Mouse (Mus musculus) neural tube, embryonic 13.5 days (tissue): ENCODE results near the gene Smpd4. TPM values are rescaled to one million over a fixed set of nuclear protein-coding genes. Genes with fewer than 3 reads are reported as not detected.
A peak's percentile ranks its signal among the peaks of the same experiment; 100 is the strongest.
"Not testable (repeated sequence)": the region's sequence is repeated elsewhere in the genome, so short reads cannot be mapped to it uniquely, and the experiment has no call there.

ENCODE experiments used
- ATAC-seq: fragments of 200-750 bp; cut with Nextera tagmentation; 2 replicates; pipeline ENCODE4 v1.8.0; 2017; ENCODE audit warnings: low read depth, mild to moderate bottlenecking, moderate TSS enrichment, moderate library complexity
- H3K27ac ChIP-seq: fragments of 300-500 bp; sonication (generic); replicated peaks from 2 replicates; pipeline ENCODE4 v1.5.1; 2015; ENCODE audit warnings: moderate library complexity, mild to moderate bottlenecking, inconsistent platforms
- H3K27me3 ChIP-seq: fragments of 300-500 bp; sonication (generic); 2 replicates; pipeline ENCODE4 v1.6.1; 2015; ENCODE audit warnings: mild to moderate bottlenecking, inconsistent platforms
- H3K36me3 ChIP-seq: fragments of 300-500 bp; sonication (generic); 2 replicates; pipeline ENCODE4 v1.6.1; 2015; ENCODE audit warnings: mild to moderate bottlenecking, inconsistent platforms
- H3K4me1 ChIP-seq: fragments of 300-500 bp; sonication (generic); replicated peaks from 2 replicates; pipeline ENCODE4 v1.6.1; 2015; ENCODE audit warnings: inconsistent platforms
- H3K4me2 ChIP-seq: fragments of 300-500 bp; sonication (generic); 2 replicates; pipeline ENCODE4 v1.6.1; 2015; ENCODE audit warnings: inconsistent platforms, mild to moderate bottlenecking, moderate library complexity
- H3K4me3 ChIP-seq: fragments of 300-500 bp; sonication (generic); 2 replicates; pipeline ENCODE4 v1.5.1; 2015; ENCODE audit warnings: mild to moderate bottlenecking, inconsistent platforms
- H3K9ac ChIP-seq: fragments of 300-500 bp; sonication (generic); 2 replicates; pipeline ENCODE4 v1.6.1; 2015; ENCODE audit warnings: moderate library complexity, mild to moderate bottlenecking, inconsistent platforms
- H3K9me3 ChIP-seq: fragments of 300-500 bp; sonication (generic); 2 replicates; pipeline ENCODE4 v1.6.1; 2016; ENCODE audit warnings: inconsistent platforms
- WGBS: fragments of 180-500 bp; shearing (Covaris S2); methylation state at CpG from one replicate; pipeline ENCODE4 v1.1.7; 2015; 5-methylcytosine and 5-hydroxymethylcytosine counted together
- polyA plus RNA-seq: library from polyadenylated mRNA; unstranded; fragments of >200 nt; fragmentation: Nextera tagmentation; extraction: Ambion mirVana; gene quantifications from 2 replicates; pipeline ENCODE4 v1.2.1, GENCODE M21; 2015

Smpd4 gene
- 23.3 and 23.4 TPM in 2 replicates for polyA plus RNA-seq

DNA sequence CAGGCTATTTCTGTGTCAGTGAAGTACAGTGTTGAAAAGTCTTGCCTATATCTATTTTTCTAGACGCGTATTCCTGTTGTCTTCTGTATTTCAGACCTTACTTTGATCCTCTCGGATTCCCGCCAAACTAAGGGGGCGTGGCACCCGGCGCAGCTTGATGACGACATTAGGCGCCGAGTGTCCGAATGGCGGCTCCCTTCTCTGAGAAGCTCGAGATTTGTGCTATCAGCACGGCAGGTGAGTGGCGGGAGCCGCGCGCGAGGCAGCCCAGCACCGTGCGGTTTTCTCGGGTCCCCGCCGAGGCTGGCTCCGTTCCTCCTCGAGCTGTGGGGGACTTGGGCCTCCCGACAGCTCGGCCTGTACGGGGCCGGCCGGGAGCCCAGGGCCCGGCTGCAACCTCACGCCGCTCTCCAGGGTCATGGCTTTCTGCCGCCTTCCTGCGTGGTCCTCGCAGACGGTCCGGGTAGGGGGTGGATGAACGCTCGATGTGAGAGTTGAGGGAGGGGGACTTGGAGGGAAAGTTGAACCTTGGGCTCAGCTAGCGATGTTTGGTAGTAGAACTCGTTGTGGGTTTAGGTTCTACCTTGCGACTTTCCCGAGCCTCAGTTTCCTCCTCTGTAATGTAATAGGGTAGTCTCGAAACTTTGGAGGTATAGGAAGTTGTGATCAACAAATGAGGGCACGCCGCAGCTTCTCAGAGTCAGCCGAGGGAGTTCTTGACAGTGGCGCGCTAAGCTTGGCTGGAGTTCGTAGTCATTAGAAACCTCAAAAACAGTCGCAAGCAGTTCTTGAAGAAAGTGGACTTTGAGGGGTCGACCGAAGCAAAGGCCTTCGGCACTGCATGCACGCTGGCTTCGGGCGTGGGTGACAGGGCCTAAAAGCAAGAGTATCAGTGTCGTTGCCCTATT lies at the start of gene Smpd4:
TSS of gene Smpd4 (plus strand) at position 157 of the 908 bp plus-strand sequence.
- Histone ChIP-seq H3K27ac (0 out of 2 replicates have a peak within 1 kb of the TSS, but pooled peaks have one; percentile 20), H3K4me1 (peaks cover 16% of the 10 kb centered on the region), H3K9me3 (no peaks in the 10 kb centered on the region), H3K9ac (peak within 1 kb of the TSS; percentile 82), H3K27me3 (no peaks in the 10 kb centered on the region), H3K36me3 (peaks cover 26% of the 10 kb centered on the region), H3K4me2 (peak within 1 kb of the TSS; percentile 92), H3K4me3 (peak within 1 kb of the TSS; percentile 81)
- 4% methylated on average over 60 of the region's 60 CpGs for WGBS
- ATAC-seq, result peak; percentile 82

DNA sequence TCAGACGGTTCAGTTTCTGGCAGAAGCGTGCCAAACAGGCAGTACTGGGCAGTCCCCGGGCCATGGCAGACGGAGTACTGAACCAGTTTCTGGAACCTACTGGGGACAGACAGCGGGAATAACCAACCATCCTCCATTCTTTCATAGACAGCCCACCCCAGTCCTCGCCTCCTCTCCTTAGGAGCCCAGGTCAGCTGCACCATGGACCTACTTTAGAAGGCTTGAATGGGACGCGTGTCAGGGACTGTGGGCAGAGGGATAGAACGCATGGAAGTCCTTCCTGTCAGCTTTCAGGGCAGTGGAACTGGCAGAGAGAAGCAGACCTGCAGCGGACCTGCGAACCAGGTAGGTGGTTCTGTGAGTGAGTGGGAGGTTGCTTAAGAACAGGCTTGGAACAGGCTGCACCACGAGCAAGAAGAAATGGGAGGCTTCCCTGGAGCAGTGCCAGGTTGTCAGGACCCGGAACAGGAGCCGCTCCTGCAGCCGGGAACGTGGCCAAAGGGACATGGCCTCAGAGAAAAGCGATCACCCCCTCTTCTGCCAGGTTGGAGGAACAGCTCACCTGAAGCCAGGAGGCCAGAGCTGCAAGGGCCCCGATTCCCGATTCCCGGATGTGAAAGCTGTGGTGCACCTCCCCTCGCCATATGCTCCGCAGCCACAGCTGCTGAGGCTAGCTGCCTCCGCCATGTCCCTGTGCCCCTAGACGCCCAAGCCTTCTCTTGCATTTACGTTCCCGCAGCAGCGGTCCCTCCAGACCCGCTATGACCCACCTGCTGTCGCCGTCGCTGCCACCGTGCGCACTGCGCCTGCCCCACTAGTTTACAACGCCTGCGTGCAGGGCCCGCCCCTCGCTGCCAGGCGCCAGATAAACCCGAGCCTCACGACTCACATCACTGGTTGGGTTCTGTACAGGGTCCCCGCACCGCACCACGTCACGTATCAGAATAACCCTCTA lies 43.0 kb upstream of the Smpd4 start:
- Histone ChIP-seq H3K9ac (peak overlapping the region; percentile 79), H3K4me2 (peak overlapping the region; percentile 80), H3K27ac (peak overlapping the region; percentile 42), H3K9me3 (no peaks in the 10 kb centered on the region), H3K4me1 (peaks cover 18% of the 10 kb centered on the region), H3K4me3 (peak overlapping the region; percentile 55), H3K36me3 (no peaks in the 10 kb centered on the region), H3K27me3 (peaks cover 53% of the 10 kb centered on the region)
- WGBS, result 15% methylated on average over 45 of the region's 45 CpGs
- ATAC-seq, result peak; percentile 82

DNA sequence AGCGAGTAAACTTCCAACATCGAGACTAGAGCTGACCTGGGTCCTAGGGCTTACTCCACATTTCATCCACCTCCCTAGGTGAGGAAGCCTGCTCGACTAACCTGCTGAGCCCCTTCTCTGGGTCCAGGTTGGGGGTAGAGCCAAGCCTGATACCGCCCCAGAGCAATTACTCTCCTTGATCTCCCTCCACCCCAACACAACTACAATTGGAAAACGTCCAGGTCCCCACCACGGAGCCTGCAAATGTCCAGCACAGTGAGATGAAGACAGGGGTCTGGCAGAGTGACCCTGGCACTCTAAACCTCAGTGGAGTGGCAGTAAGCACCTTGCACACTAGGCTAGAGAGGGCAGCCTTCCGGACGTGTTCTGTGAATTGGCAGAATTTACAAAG lies 42.3 kb upstream of the Smpd4 start:
- 10% methylated on average over 8 of the region's 8 CpGs for WGBS
- Histone ChIP-seq H3K36me3 (no peaks in the 10 kb centered on the region), H3K27me3 (peaks cover 48% of the 10 kb centered on the region), H3K9me3 (no peaks in the 10 kb centered on the region), H3K4me1 (peaks cover 18% of the 10 kb centered on the region), H3K27ac (no peak overlapping the region), H3K4me2 (peak overlapping the region; percentile 80), H3K4me3 (peak overlapping the region; percentile 55), H3K9ac (peak overlapping the region; percentile 79)
- ATAC-seq, result 0 out of 2 replicates have a peak, but pooled peaks have one; percentile 16

DNA sequence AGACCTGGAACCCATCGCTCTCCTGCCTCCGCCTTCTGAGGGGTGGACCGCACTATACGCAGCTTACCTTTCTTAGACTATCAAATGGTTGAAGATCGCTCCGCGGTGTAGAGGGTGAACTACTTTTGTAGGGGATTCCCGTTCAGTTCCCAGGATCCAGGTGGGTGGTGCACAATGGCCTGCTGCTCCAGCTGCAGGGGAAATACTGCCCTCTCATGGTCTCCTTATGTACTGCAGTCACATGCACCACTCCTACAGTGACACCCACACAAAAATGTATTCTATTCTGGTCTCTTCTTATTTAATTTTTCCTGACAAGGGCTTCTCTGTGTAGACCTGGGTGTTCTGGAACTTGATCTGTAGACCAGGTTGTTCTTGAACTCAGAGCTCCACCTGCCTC lies 36.1 kb upstream of the Smpd4 start, which contains the start of gene Slc7a4:
TSS of gene Slc7a4 (minus strand) at position 151 of the 400 bp plus-strand sequence.
- 13% methylated on average over 8 of the region's 8 CpGs for WGBS
- Histone ChIP-seq H3K9ac (no peak within 1 kb of the TSS), H3K27me3 (peaks cover 6% of the 10 kb centered on the region)

DNA sequence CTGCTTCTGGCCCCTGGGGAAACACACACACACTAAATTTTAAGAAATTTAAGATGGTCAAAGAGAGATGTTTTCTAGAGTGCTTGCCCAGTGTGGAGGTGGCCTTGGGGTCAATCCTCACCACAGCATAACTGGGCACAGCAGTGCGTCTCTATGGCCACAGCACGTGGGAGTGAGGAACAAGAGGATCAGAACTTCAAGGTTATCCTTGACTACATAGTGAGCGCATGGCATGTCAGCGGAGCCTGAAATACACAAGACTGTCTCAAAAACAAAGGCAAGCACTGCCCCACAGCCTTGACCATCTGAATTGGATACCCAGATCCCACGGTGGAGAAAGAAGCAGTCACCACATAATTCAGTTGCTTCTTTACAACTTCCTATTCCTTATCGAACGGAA lies 34.6 kb upstream of the Smpd4 start:
- ATAC-seq, result no peak
- Histone ChIP-seq H3K9me3 (no peaks in the 10 kb centered on the region; the same call in 1 of the 2 replicates), H3K4me3 (no peak overlapping the region), H3K4me2 (no peak overlapping the region), H3K4me1 (no peaks in the 10 kb centered on the region), H3K27me3 (no peaks in the 10 kb centered on the region), H3K36me3 (no peaks in the 10 kb centered on the region), H3K27ac (no peak overlapping the region), H3K9ac (no peak overlapping the region)
- WGBS, result 82% methylated on average over 7 of the region's 7 CpGs

More for the DNA sequence above, 36.1 kb upstream of the Smpd4 start, which contains the start of gene Slc7a4:
- no peaks in the 10 kb centered on the region for H3K4me1 ChIP-seq
- no peaks in the 10 kb centered on the region for H3K36me3 ChIP-seq
- no peak for ATAC-seq
- no peaks in the 10 kb centered on the region for H3K9me3 ChIP-seq
- H3K4me2 ChIP-seq, result no peak within 1 kb of the TSS
- H3K27ac ChIP-seq, result no peak within 1 kb of the TSS
- no peak within 1 kb of the TSS for H3K4me3 ChIP-seq

DNA sequence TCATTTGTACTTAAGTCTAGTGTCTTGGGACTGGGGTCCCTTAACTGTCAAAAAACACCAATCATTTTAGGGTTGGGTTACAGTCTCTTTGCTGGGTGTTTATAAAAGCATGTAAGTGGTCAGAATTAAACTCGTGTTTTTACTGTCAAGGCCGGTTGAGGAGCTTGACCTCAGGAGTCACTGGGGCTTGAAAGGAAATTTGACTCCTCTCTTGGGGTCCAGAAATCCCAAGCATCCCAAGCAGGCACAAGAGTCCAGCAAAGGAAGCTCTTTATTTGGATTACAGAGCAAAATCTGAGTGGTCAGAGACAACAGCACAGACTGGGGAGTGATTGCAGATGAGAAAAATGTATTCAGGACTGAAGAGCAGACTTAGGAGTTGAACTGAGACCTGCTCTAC lies 28.4 kb upstream of the Smpd4 start:
- H3K4me2 ChIP-seq, result no peak overlapping the region
- H3K4me1 ChIP-seq, result no peaks in the 10 kb centered on the region
- H3K4me3 ChIP-seq, result no peak overlapping the region
- H3K9ac ChIP-seq, result no peak overlapping the region
- WGBS, result 61% methylated on average over 2 of the region's 2 CpGs
- H3K36me3 ChIP-seq, result no peaks in the 10 kb centered on the region
- H3K27ac ChIP-seq, result no peak overlapping the region
- H3K9me3 ChIP-seq, result no peaks in the 10 kb centered on the region; the same call in 1 of the 2 replicates
- ATAC-seq, result no peak
- no peaks in the 10 kb centered on the region for H3K27me3 ChIP-seq

DNA sequence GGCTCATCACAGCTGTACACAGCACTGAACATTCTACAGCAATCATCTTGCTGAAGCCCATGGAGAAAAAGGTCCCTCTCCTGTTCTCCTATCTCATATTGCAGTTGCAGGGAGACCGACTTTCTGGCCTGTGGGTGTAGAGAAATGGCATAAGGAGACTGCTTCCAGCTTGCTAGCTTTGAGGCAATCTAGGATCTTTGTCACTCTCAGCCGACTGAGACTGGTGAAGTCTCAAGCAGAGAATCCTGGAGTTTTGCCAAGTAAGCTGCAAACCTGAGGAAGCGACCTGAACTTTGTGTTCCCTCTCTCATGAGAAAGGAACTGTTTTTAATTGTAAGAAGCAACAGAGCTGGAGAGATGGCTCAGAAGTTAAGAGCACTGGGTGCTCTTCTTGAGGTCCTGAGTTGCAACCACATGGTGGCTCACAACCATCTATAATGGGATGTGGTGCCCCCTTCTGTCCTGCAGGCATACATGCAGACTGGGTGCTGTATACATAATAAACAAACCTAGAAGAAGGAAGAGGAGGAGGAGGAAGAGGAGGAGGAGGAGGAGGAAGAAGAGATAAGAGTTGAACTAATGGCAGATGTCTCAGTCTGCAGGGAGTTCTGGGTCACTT lies 18.1 kb upstream of the Smpd4 start:
- no peak for ATAC-seq
- Histone ChIP-seq H3K9ac (no peak overlapping the region), H3K9me3 (no peaks in the 10 kb centered on the region), H3K4me1 (no peaks in the 10 kb centered on the region), H3K36me3 (no peaks in the 10 kb centered on the region), H3K27ac (no peak overlapping the region), H3K4me2 (no peak overlapping the region), H3K4me3 (no peak overlapping the region), H3K27me3 (no peaks in the 10 kb centered on the region)
- WGBS, result 59% methylated on average over 3 of the region's 3 CpGs

DNA sequence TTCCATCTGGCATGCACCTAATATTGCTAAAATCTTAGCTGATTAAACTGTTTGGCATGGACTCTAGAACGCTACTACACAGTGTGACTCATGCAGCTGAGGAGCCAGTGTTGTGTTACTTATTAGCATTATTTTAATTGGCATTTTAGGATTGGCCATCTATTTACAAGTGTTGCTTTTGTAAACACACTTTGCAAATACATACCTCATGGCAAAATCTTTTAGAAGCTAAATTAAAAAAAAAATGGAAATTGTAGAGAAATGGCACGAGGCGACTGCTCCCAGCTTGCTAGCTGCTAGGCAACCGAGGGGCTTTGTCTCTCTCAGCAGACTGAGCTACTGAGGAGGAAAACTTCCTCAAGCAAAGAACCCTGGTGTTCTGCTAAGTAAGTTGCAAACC lies 14.2 kb upstream of the Smpd4 start:
- Histone ChIP-seq H3K4me1 (no peaks in the 10 kb centered on the region), H3K4me2 (no peak overlapping the region), H3K9me3 (no peaks in the 10 kb centered on the region), H3K27me3 (no peaks in the 10 kb centered on the region), H3K9ac (no peak overlapping the region), H3K27ac (no peak overlapping the region), H3K4me3 (no peak overlapping the region), H3K36me3 (no peaks in the 10 kb centered on the region)
- ATAC-seq, result no peak
- WGBS, result 68% methylated on average over 4 of the region's 4 CpGs

DNA sequence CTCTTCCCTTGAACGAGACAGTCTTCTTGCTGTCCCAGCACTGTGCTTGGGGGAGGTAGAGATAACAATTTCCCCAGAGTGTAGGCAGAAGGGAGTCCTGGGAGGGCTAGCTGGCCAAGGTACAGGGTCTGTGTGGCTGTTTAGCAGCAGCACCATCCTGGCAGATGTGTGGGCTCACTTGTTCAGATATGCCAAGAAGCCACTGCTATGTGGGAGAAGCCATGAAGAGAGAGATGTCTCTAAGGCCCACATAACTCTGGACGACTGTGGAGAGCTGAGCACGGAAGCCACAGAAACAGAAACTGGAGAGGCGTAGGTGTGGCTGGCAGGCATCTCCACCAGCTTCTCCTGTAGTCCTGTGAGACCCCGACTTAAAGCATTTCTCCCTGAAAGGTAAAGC lies 13.5 kb upstream of the Smpd4 start:
- Histone ChIP-seq H3K36me3 (no peaks in the 10 kb centered on the region), H3K4me3 (no peak overlapping the region), H3K27me3 (no peaks in the 10 kb centered on the region), H3K27ac (no peak overlapping the region), H3K9ac (no peak overlapping the region), H3K4me1 (no peaks in the 10 kb centered on the region), H3K4me2 (no peak overlapping the region), H3K9me3 (no peaks in the 10 kb centered on the region)
- 84% methylated on average over 5 of the region's 5 CpGs for WGBS
- ATAC-seq, result no peak

DNA sequence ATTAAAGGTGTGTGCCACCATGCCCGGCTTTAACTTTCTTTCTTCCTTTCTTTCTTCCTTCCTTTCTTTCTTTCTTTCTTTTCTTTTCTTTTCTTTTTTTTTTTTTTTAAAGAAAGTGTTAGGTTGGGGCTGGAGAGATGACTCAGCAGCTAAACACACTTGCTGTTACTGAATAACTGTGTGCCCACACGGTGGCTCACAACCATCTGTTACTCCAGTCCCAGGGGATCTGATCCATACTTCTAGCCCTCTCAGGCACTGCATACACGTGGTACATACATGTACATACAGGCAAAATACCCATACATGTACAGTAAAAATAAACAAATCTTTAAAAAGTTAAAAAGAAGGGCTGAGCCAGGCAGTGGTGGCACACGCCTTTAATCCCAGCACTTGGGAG lies 7.8 kb upstream of the Smpd4 start:
- Histone ChIP-seq H3K9me3 (no peaks in the 10 kb centered on the region), H3K4me2 (no peak overlapping the region), H3K27ac (no peak overlapping the region), H3K36me3 (no peaks in the 10 kb centered on the region), H3K4me1 (no peaks in the 10 kb centered on the region), H3K4me3 (no peak overlapping the region), H3K27me3 (no peaks in the 10 kb centered on the region), H3K9ac (no peak overlapping the region)
- WGBS, result 69% methylated on average over 4 of the region's 4 CpGs
- no peak for ATAC-seq

DNA sequence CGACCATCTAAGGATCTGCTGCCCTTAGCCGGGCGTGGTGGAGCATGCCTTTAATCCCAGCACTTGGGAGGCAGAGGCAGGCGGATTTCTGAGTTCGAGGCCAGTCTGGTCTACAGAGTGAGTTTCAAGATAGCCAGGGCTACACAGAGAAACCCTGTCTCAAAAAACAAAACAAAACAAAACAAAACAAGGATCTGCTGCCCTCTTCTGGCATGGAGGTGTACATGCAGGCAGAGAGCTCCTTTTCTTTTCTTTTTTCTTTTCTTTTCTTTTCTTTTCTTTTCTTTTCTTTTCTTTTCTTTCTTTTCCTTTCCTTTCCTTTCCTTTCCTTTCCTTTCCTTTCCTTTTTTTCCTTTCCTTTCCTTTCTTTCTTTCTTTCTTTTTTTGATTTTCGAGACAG lies 4.4 kb upstream of the Smpd4 start:
- not testable (repeated sequence) for H3K9ac ChIP-seq, H3K36me3 ChIP-seq, H3K4me1 ChIP-seq, H3K27me3 ChIP-seq, ATAC-seq, H3K4me3 ChIP-seq, H3K27ac ChIP-seq, H3K9me3 ChIP-seq, H3K4me2 ChIP-seq
- WGBS, result 90% methylated on average over 6 of the region's 6 CpGs
